Mouse (Mus musculus): ENCODE results near the gene Ptprd. TPM values are rescaled to one million over a fixed set of nuclear protein-coding genes. Genes with fewer than 3 reads are reported as not detected.

Gene Ptprd
- polyA plus RNA-seq, 1 experiment from 2014 or later, result 0.32 TPM

DNA sequence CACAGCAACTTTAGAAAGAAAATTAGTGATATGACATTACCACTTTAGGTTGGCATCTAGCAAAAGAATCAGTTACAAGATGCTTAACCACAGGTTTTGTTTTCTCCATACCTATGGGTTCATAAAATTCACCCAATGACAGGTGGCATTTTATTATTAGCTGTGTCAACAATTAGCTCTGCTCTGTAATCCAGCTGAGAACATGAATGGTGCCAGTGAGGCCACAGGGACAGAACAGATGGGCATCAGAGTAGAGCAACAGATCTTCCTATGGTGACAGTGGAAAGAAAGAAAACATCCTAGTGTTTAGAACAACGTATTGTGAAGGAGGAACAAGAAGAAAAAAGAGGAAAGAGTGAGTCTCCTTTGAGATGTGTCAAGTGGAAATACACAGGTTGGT lies 973.6 kb downstream of the Ptprd start:
- in situ Hi-C loops (cut with MboI; ENCODE audit: low pct_unique_long_range_greater_than_20kb), result no loop called here
- ATAC-seq (no peak), DNase-seq (ENCODE audit: low read depth, low spot score) (no peak)
- CTCF ChIA-PET, result no interaction called here
- POLR2A ChIA-PET, result no interaction called here
- peaks cover 4% of the 10 kb centered on the region for H3K27me3 ChIP-seq
- TF ChIP-seq CTCF (IDR thresholded peaks at IDR 0.05), result no peak

DNA sequence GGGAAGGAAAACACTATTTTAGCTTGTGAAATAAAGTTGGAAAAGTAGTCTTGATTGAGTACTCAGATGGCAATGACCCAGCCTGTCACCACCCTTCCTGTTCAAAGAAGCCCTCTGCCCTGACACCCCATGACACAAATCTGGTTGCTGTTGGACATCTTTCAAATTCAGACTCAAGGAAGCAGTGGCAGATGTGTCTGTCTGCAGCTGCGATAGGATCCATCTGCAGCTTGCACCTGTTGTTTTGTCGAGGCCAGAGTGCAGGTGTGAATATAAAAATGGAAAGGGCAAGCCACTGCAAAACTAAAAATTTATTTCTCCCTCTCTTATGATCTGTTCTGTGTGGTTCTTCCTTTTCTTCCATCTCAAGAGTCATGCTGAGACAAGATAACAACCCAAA lies 978.5 kb downstream of the Ptprd start:
- in situ Hi-C loops (cut with MboI; ENCODE audit: low pct_unique_long_range_greater_than_20kb), result no loop called here
- CTCF ChIA-PET, result no interaction called here
- POLR2A ChIA-PET, result no interaction called here
- DNase-seq (ENCODE audit: low read depth, low spot score) (no peak), ATAC-seq (no peak)
- peaks cover 3% of the 10 kb centered on the region for H3K27me3 ChIP-seq
- TF ChIP-seq CTCF (IDR thresholded peaks at IDR 0.05), result no peak

DNA sequence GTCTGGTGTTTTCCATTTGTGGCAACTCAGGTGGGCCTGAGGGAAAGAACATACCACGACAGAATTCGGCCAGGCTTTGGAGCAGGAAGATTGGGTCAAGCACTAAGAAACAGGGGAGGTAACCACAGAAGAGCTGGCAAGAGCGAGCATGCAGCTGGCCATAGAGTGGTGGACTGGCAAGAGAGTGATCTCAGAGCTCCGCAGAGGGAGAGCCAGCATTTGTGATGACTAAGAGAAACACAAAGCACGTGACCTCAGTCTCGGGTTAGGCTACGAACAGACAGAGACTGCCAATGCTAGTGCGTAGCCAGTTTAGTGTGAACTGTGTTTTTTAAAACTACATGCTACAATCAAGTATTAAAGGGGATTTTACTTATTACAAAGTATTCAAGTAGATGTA lies 1042.9 kb downstream of the Ptprd start:
- POLR2A ChIA-PET, result no interaction called here
- TF ChIP-seq CTCF (IDR thresholded peaks at IDR 0.05), result no peak
- no peak for ATAC-seq
- in situ Hi-C loops (cut with MboI; ENCODE audit: low pct_unique_long_range_greater_than_20kb), result no loop called here
- peaks cover 4% of the 10 kb centered on the region for H3K27me3 ChIP-seq
- DNase-seq (ENCODE audit: low read depth, low spot score), result no peak
- CTCF ChIA-PET, result no interaction called here

DNA sequence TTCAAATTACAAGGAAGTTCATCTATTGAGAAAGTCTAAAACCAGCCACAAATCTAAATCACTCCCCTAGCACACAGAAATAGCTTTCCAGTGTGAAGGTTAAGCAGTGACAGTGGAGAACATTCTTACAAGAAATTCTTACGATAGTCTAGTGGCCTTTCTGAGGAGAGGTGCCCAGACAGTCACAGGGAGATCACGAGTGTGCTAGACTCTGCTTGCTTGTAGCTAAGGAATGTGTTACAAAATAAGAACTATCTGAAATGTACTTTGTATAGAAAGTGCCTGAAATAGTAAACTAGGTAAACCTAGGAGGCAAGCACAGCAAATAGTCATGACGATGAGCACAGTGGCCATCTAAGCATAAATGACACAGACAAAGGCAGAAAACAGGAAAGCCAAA lies 1054.2 kb downstream of the Ptprd start:
- POLR2A ChIA-PET, result no interaction called here
- no peaks in the 10 kb centered on the region for H3K27me3 ChIP-seq
- ATAC-seq (no peak), DNase-seq (ENCODE audit: low read depth, low spot score) (no peak)
- CTCF ChIA-PET, result no interaction called here
- no peak for TF ChIP-seq CTCF (IDR thresholded peaks at IDR 0.05)
- in situ Hi-C loops (cut with MboI; ENCODE audit: low pct_unique_long_range_greater_than_20kb), result no loop called here

DNA sequence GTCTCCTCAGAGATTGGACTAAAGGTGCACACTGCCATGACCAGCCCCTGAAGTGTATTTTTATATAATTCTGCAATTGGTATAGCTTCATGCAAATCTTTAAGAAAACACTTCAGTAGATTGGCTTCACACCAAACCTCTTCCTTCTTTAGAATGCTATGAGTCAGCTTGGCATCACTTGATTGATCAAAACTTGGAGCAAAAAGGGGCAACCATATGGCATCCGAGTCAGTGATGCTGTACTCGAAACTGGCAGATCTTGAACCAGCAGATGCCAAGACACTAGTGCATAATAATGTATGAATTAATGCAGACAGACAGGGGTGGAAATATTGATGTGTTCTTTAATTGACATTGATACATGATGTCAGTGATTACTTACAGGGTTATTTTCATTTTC lies 1056.2 kb downstream of the Ptprd start:
- in situ Hi-C loops (cut with MboI; ENCODE audit: low pct_unique_long_range_greater_than_20kb), result no loop called here
- H3K27me3 ChIP-seq, result no peaks in the 10 kb centered on the region
- ChIA-PET POLR2A (no interaction called here), CTCF (no interaction called here)
- no peak for ATAC-seq
- DNase-seq (ENCODE audit: low read depth, low spot score), result no peak
- no peak for TF ChIP-seq CTCF (IDR thresholded peaks at IDR 0.05)

DNA sequence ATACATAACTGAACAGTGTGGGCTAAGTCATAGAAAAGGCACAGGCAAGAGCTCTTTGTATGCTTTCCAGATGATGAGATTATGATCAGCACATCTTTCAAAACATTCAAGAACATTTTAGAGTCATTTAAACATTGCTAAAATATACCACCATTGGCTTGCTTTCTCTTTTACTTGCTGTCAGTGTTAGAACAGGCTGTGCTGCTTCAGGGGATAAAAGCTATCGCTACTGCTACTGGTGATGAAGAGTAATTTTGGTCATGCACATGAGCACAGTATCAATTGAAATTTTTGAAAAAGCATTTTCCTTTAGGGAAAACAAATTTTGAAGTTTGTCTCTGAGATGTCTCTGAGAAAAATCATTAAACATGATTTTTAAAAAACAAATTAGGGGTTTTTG lies 1056.7 kb downstream of the Ptprd start:
- no peak for TF ChIP-seq CTCF (IDR thresholded peaks at IDR 0.05)
- no peaks in the 10 kb centered on the region for H3K27me3 ChIP-seq
- ATAC-seq (no peak), DNase-seq (ENCODE audit: low read depth, low spot score) (no peak)
- in situ Hi-C loops (cut with MboI; ENCODE audit: low pct_unique_long_range_greater_than_20kb), result no loop called here
- ChIA-PET CTCF (no interaction called here), POLR2A (no interaction called here)

DNA sequence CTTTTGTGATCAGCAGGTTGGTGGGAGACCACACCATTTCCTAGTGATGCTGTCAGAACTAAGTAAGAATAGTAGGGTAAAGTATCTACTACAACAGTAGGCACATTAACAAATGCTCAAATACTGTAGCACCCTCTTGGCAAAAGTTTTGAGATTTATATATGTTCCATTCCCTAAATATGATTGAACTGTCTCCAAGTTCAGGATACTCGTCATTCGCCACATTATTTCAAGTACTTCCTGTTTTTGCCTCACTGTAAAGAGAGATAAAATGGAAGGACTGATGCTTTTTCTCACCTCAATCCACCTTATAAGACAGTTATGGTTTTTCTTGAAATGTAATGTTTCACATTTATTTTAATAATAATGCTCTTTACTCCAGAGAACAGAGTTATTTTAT lies 1086.9 kb downstream of the Ptprd start:
- ChIA-PET POLR2A (no interaction called here), CTCF (no interaction called here)
- TF ChIP-seq CTCF (IDR thresholded peaks at IDR 0.05), result no peak
- ATAC-seq (no peak), DNase-seq (ENCODE audit: low read depth, low spot score) (no peak)
- in situ Hi-C loops (cut with MboI; ENCODE audit: low pct_unique_long_range_greater_than_20kb), result no loop called here
- no peaks in the 10 kb centered on the region for H3K27me3 ChIP-seq

DNA sequence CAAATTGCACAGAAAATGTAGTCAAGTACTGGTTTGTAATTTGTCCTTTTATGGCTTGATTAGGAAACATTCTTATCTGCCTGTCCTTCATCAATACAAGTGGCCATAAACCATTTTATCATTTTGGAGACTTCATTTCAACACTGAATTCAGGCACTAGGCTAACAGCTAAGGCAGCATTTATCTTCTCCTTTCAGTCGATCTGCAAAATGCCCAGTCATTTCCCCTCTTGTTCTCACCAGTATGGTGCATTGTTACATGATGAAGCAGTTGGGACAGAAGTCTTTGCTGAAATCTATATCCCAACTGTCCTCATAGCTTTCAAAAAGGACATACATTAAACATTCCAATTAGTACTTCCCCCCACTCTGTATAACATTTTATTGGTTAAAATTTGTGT lies 1100.9 kb downstream of the Ptprd start:
- no peaks in the 10 kb centered on the region for H3K27me3 ChIP-seq
- ATAC-seq, result no peak
- in situ Hi-C loops (cut with MboI; ENCODE audit: low pct_unique_long_range_greater_than_20kb), result no loop called here
- no peak for DNase-seq (ENCODE audit: low read depth, low spot score)
- ChIA-PET CTCF (no interaction called here), POLR2A (no interaction called here)
- no peak for TF ChIP-seq CTCF (IDR thresholded peaks at IDR 0.05)

DNA sequence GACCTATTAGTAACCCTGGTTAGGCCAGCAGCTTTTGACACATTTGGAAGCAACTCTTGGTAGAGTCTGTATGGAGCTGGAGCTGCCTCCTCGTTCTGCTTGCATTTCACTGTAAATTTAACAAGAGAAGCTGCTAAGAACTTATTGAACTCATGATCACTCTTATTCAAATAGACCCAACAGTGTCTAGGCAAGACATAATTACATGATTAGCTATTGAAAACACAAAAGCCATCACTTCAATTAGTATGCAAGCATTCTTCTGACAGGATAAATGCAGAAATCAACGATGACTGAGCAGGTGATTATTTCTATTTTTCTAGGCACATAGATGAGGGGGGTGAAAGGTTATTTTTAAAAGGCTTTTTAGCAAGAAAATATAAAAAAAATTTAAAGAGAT lies 1104.5 kb downstream of the Ptprd start:
- ChIA-PET CTCF (no interaction called here), POLR2A (no interaction called here)
- DNase-seq (ENCODE audit: low read depth, low spot score) (no peak), ATAC-seq (no peak)
- in situ Hi-C loops (cut with MboI; ENCODE audit: low pct_unique_long_range_greater_than_20kb), result no loop called here
- TF ChIP-seq CTCF (IDR thresholded peaks at IDR 0.05), result no peak
- no peaks in the 10 kb centered on the region for H3K27me3 ChIP-seq

DNA sequence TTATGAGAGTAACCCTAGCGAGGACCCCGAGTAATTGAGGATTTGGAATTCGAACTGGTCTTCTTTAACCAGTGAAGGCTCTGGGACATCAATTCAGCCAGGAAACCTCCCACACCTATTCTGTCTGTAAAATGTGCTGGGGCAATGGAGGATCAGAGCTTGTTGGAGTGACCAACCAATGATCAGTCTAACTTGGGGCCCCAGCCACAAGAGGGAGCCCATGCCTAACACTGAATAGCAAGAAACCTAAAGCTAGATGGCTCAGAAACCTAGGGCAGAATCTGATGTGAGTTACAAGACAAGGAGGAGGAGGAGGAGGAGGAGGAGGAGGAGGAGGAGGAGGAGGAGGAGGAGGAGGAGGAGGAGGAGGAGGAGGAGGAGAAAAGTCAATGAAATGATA lies 1128.6 kb downstream of the Ptprd start:
- no peaks in the 10 kb centered on the region for H3K27me3 ChIP-seq
- in situ Hi-C loops (cut with MboI; ENCODE audit: low pct_unique_long_range_greater_than_20kb), result no loop called here
- ATAC-seq (no peak), DNase-seq (ENCODE audit: low read depth, low spot score) (no peak)
- ChIA-PET CTCF (no interaction called here), POLR2A (no interaction called here)
- no peak for TF ChIP-seq CTCF (IDR thresholded peaks at IDR 0.05)

DNA sequence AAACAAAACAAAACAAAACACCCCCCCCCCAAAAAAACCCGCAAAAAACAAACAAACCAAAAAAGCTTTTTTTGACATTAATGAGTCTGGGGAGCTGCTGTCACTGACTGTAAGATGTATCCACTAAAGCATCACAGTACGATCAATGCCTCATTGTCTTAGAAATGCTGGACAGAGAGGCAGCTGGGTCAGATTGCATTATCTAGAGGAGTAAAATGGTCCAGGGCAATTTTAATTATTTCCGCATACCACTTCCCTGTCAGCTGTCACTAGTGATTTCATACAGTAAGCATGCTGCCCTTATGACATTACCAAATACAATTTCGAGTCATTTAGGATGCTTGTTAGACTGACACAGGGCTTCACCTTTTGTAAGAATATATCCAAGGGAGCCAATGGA lies 1134.2 kb downstream of the Ptprd start:
- TF ChIP-seq CTCF (IDR thresholded peaks at IDR 0.05), result no peak
- no peak for DNase-seq (ENCODE audit: low read depth, low spot score)
- no peaks in the 10 kb centered on the region for H3K27me3 ChIP-seq
- in situ Hi-C loops (cut with MboI; ENCODE audit: low pct_unique_long_range_greater_than_20kb), result no loop called here
- no peak for ATAC-seq
- CTCF ChIA-PET, result no interaction called here
- POLR2A ChIA-PET, result no interaction called here

DNA sequence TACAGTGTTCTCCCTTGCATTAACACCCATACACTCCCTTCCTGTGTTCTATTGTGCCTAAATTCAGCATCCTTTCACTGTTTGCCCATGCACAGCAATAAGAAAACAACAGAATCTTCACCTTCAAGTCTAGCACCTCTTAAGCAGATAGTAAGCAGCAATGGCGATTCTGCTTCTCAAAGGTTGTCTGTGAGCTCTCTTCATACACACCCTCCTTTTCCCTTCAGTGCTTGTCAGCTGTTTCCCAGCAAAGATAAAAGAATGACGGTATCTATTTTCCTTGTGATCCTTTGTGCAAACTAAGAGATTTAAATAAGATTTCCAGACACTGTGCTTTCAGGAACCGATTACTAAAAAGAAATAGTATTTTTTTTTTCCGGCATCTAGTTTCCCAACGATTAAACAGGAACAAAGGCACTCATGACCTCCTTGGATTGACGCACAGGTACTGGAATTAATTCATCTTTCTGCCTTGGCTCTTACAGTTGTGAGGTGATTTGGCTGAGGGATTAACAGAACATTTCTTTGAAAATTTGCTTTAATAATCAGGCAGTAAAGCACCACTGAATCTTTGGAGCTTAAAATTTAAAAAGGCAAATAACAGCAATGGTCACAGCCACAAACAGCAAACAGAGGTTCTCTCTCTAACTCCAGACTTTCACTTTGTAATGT lies 1161.1 kb downstream of the Ptprd start:
- CTCF ChIA-PET, result no interaction called here
- H3K27me3 ChIP-seq, result no peaks in the 10 kb centered on the region
- ATAC-seq, result no peak
- POLR2A ChIA-PET, result no interaction called here
- no peak for DNase-seq (ENCODE audit: low read depth, low spot score)
- no peak for TF ChIP-seq CTCF (IDR thresholded peaks at IDR 0.05)
- in situ Hi-C loops (cut with MboI; ENCODE audit: low pct_unique_long_range_greater_than_20kb), result no loop called here
